Mouse (Mus musculus): ENCODE measurements at regions not wholly inside any gene's neighbourhood (a gene's known extent, or its start where the extent isn't known, plus 50 kb on each side); places are given as distances from the start of the nearest gene placed in this dataset.
A peak's percentile ranks its signal among the peaks of the same experiment; 100 is the strongest.

DNA sequence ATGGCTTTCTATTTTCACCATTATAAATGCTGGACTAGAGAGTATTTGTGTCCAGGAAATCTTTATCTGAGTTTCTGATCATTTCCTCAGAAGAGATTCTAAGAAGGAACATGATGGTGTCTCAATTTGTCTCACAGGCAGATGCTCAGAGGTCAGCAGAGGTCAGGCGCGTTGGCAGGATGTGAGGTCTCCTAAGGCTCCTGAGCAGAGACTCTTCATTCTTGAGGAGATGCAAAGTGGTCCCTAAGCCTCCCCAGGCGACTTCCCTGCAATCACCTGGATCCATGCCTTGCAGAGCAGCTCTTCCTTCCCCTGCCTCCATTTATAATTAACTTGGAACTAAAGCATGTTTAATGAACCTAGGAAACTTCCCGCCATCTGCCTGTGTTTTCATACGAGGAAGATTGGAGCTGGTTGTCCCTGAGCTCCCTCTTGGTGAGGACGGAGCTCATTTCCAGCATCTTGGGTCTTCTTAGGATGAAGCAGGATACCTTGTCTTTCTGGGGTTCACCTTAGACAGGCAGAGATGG is 71.8 kb downstream of the Arf2 start:
- DNase-seq: no peak

DNA sequence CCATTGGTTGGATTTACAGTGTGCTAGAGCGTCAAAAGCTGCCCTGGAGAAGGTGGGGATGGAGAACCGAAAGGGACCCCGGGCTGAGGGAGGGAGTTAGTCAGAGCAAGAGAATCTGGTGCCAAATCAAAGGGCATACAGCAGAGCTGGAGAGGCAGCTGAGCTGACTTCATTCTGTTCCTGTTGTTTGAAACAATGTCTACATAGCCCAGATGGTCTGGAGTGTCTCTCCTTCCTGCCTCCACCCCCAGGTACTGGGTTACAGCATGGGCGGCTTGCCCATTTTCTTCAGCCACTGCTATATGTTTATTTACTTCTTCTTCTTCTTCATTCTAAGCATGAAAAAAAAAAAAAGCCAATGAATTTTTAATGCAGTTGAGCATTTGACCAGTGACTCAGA is 78.7 kb downstream of the Arf2 start:
- no peak for DNase-seq

DNA sequence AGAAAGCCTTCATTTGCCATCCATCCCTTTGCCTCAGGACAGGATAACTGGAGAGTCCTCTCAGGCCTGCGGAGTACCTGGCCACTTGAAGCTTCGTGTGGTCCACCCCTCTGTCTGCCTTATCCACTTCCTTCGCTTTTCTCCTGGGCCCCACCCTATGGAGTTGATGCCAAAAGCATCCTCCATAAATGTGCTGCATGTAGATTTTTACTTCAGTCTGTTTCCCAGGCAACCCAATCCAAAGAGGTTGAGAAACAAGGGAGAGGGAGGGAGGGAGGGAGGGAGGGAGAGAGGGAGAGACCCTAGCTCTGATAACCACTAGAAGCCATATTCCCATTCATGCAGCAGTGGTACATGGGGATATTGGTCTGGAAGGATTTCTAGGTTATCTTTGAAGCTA is 80.7 kb upstream of the Crhr1 start:
- DNase-seq: no peak

DNA sequence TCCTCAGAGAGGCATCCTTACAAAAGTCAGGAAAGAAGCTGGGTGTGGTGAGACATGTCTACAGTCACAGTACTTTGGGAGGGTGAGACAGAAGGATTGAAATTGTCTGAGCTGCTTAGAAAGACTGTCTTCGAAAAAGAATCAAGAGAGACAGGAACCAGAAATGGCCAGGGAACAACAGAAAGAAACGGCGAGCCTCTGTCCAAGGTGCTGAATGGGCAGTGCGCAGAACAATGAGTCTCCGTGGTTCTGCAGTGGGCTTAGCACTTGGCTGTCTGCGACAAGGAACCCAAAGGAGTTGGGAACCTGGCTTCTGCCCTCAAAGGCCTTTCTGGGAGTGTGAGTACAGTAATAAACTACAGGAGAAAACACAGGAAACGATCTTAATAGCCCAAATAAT is 79.4 kb upstream of the Crhr1 start:
- DNase-seq: peak; percentile 35 to 43

DNA sequence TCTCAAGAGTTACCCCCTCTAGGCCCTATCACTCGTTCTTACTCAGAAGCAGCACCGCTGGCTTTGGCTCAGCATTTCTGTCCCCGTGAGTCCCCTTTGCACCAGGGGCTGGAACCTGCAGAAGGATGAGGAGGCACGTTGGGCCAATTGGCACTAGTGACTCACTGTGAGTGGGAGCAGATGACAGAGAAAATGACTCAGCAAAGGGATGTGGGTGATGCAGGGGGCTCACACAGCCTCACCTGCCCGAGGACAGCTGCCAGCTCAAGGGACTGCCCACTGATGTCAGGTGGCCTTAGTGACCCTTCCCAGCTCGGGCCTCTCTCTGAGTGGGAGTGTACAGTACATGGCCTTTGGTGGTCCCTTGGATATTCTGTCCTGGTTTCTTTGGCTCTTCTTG is 76.7 kb upstream of the Crhr1 start:
- no peak for DNase-seq

DNA sequence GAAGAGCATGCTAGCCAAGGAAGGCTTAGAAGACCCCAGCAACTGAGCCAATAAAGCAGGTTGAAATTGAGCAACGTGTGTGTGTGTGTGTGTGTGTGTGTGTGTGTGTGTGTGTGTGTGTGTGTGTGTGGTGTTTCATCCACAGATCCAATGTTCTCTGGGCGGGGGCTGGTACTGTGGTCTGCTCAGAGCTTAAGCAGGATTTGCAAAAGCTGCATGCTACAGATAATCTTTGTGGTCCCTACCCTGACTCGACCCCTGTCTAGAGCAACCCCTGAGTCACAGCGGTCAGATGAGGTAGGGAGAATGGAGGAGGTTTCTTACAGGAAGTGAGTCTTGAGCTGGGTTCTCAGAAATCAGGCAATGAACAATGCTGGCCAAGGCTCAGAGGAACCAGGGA is 75.6 kb upstream of the Crhr1 start:
- no peak for DNase-seq

DNA sequence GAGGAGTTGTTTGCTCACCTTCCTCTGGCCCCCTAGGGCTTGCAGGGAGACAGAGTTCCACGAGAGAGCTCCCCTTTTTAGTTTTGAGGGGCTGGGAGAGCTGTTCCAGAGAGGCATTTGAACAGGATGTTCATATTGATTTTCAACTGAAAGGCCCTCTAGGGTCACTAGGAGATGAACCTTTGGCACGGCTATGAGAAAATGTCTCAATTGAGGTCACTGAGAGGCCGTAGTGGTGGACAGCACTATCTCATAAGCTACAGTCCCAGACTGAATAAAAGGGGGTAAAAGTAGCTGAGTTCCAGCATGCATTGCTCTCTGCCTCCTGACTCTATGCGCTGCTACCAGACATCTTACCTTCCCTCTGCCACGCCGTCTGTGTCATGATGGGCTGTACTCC is 74.1 kb upstream of the Crhr1 start:
- DNase-seq: no peak

DNA sequence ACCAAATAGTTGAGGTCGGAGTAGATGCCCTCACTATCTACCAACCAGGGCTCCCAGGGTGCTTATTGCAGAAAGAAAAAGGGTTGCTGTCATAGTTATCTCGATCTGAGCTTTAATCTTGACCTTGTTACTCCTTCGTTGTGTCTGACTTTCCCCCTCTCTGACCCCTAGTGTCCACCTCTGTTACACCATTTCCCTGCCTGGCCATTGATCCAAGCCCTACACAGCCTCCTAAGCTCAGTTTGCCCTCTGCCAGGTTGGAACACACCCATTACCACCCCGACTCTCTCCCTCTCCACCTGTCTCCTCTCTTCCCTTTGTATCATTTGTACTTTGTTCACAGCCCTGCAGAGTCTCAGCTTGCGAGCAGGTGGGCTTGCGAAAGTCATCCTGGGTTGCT is 73.6 kb upstream of the Crhr1 start:
- DNase-seq: no peak

DNA sequence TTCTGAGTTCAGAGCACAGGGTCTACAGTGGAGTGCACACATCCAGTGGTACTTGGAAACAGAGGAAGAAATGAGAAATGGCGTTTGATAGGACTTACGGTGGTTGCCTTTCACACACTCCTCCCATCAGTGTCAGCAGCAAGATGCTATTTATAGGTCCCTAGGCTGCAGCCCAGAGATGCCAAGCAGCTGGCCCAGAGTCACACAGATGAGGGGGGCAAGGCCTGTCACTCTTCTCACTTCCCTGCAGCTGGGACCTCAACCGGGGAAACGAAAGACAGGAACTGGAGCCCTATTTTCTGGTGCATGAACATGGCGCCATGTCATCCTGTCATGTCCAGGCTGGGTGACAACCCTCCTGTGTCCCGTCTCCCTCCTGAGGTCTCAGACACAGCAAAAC is 71.3 kb upstream of the Crhr1 start:
- DNase-seq: peak; percentile 16 to 23

DNA sequence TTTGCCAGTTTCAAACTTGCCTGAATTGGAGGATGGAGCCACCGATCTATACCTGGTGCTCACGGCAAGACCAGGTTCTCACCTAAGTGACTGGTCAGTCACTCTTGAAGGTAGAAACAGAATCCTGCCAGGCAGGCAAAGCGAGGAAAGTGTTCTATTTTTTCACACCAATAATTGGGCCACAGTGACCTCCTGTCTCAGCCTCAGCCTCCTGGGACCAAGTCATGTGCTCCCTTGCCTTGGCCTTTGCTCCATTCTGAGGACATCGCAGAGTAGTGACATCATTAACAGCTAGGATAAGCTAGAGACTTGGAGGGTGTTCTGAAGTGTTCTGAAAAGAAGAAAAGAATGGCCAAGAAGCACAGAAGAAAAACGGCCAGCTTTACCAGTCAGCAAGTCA is 67.5 kb upstream of the Crhr1 start:
- DNase-seq: no peak

DNA sequence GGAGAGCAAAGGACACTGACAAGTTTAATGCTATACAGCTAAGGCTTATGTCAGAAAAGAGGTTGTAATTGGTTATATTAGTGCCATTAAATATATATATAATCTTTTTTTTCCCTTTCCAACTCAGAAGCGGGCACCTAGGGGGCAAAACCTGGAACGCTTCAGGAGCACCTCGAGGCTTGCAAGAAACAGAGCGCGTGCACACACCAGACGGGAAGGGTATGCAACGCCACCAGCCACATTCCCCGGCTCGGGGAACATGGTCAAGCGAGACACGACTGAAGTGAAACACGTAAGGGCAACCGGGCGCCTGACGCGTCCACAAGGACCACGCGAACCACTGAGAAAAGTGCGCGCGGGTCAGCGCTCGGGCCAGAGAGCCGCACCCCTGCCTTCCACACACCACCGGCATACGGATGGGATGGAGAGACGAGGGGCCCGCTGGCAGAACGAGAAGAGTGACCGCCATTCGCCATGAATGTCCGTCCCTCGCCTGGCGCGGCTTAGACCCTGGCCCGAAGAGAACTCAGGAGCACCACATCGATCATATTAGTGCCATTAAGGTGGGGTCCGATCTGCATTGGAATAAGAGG is 60.0 kb upstream of the Crhr1 start:
- no peak for DNase-seq

DNA sequence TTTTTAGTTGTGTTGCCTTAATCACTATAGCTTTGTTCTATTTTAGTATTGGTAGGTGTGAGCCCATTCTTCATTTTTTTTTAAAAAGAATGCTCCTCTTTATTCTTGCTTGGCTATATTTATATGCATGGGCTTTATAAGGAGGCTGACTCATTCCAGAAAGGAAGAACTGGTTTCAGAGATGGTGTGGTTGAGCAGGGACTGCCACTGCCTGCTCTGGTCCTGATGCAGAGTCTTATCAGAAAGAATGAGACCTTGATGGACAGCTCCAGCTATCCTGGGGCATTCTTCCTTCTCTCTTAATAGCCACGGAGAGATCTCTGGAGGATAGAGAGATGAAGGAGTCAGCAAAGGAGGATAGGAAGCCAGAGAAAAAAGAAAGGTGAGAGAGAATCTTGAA is 57.9 kb upstream of the Crhr1 start:
- DNase-seq: no peak

DNA sequence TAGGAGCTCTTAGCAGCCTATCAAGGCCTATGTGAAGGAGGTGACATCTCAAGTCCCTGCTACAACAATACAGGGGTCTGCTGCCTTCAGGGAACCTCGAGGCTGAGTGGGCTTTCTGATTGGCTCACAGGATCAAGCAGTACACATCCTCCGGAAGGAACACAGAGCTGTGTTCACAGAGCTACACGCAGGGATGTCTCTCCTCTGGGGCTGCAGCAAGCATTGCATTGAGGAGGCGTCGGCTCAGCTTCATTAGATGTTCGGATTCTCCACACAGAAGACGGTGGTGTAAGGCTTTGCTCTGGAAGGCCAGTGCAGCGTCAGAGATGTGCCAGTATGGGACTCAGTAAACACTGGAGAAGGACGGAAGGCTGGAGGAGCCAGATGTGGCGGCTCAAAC is 57.3 kb upstream of the Crhr1 start:
- DNase-seq: no peak

DNA sequence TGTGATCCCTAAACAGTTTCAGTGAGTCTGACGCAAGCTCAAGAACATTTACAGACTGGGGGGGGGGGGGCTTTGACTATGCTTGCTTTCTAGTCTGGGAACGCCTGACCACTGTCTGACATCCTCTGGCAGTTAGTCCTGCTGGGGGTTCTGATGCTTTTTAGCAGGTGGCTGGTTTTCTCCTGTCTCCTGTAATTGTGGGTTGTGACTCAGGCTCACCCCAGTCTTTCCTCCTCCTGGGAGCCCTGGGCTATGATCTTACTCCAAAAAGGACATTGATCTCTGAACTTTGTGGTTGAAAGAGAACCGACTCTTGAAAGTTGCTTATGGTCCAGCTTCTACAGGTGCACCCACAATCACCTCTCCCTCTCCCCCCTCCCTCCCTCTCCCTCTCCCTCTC is 50.6 kb upstream of the Crhr1 start:
- no peak for DNase-seq
